Mouse (Mus musculus): ENCODE data around the gene Zcchc4.

Gene Zcchc4

GRCm38 (mm10) chr5:52799274-52799985, 24.2 kb downstream of the Zcchc4 start:
- no peak for DNase-seq

DNA sequence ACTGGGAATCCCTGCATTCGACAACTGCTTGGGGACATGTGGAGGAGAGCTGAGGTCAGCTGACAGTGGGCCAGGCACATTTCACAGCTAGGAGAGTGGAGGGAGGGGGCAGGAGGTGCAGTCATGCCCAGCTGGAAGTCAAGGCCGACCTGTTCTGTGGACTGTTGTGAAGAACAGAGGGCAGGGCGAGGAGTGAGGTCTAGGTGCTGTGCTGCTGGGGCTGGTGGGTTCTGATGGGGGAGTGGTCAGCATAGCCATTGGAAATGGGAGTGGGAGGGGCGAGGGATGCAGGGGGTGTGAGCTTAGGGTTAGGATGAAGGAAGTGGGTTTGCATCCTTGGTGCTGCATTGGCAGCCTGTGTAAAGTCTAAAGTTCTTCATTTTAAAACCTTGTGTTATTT, 30.6 kb downstream of the Zcchc4 start:
- DNase-seq, result no peak

DNA sequence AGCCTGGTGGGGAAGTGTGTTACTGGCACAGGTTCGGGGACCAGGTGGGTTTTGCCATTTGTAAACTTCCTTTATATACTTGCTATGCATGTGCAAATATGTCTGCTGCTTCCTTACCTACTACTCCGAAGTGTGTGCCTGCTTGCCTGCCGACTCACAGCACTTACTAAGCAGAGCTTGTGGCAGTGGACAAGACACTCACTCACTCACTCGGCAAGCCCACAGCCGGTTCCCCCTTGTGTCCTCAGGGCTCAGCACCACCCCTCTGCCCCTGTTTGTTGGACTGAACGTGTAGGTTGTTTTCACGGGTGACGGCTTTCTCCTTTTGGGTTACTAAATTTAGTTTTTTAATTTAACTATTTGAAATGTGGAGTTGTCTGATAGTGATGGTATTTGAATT, 31.1 kb downstream of the Zcchc4 start:
- no peak for DNase-seq

- DNase-seq, result no peak
Measured at GRCm38 (mm10) chr5:52807030-52807429, 31.8 kb downstream of the Zcchc4 start.

- no peak for DNase-seq
Measured at GRCm38 (mm10) chr5:52810446-52810845, 35.2 kb downstream of the Zcchc4 start.

DNA sequence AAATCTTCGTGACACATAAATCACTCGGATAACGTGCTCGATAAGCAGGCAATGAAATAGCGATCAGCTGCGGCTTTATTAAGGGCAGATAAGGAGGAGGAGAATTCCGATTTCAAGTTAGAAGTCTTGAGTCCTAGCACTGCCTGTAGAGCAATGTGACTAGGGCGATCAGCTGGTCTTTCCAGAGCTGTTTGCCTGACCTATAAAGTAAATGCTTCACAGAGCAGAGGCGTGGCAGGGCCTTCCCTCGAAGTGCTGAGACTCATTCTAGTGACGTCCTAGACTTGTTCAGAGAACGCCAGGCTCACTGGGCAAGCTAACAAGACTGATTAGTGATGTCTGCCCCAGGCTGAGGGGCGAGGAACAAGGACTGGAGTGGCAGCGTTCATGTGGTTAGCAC, 35.8 kb downstream of the Zcchc4 start:
- DNase-seq, result no peak

- no peak for DNase-seq
Measured at GRCm38 (mm10) chr5:52812456-52812855, 37.2 kb downstream of the Zcchc4 start.

DNA sequence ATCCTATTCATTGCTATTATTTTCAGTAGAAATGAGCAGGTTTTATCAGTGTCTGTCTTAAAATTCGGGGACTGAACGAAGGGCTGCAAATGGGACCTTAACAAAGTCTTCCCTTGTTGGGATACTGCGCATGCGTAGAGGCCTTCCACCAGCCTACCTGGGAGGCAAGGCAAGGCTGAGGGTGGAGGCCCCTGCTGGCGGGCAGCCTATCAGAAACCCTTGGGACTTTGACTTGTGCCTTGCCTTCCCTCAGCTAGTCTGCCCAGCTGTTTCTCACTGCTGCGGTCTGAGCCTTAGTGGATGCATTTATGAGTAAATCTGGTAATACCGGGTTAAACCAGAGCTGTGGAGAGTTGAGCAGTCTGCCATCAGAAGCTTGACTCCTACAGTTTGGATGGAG, 38.1 kb downstream of the Zcchc4 start:
- no peak for DNase-seq

DNA sequence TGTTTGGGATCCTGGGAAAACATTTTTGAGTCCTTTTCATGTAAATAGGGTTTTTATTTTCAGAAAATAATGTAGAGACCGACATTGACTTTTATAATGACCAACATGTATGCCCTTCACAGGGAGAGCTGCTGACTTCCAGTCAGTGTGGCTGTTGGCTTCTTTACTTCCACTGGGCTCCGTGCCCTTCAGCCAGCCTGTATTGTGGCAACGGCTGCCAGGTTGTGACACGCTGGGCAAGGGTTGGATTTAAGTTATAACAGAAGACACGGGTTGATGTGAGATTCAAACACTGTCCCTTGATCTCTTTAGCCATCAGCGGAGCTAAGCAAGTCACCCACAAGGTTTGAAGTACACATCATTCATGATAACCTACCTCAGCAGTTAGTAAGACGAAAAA, 43.5 kb downstream of the Zcchc4 start:
- DNase-seq, result no peak

DNA sequence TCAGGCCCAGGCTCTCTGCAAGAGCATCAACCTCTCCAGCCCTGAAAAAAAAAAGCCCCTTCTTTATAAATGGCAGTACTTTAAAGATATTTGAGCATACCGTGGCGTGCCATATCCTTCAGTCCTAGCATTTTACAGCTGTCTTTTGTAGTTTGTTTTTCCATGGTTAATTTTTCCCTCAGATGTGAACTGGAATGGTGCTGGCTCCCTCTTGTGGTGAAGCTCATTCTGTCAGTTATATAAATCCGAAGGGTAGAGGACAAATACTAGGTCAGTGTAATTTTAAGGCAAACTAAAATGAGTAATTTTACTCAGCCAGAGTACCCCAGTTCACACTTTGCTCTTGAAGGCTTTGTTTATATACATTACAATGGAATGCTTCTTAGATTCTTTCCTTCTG, 46.5 kb downstream of the Zcchc4 start:
- DNase-seq, result peak; percentile 29

- DNase-seq, result no peak
Measured at GRCm38 (mm10) chr5:52827923-52828322, 52.7 kb downstream of the Zcchc4 start.

DNA sequence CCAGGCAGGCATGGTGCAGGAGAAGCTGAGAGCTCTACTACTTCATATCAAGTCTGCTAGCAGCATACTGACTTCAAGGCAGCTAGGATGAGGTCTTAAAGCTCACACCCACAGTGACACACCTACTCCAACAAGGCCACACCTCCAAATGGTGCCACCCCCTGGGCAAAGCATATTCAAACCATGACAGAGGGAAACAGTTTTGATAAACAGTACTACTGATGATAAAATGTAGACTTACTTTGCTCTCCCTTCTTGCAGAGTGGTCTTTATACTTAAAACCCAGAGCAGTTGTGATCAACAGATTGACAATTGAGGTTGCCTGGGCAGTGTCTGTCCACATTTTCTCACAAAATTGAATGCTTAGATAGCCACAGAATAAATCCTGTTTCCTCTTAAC, 57.8 kb downstream of the Zcchc4 start:
- DNase-seq, result peak; percentile 39

GRCm38 (mm10) chr5:52833761-52834274, 58.6 kb downstream of the Zcchc4 start, which contains the start of gene Anapc4:
Gene Anapc4, plus strand, starts transcription at chr5:52834012.
- peak; percentile 100 for DNase-seq

- no peak for DNase-seq
Measured at GRCm38 (mm10) chr5:52834386-52834785, 59.2 kb downstream of the Zcchc4 start.

DNA sequence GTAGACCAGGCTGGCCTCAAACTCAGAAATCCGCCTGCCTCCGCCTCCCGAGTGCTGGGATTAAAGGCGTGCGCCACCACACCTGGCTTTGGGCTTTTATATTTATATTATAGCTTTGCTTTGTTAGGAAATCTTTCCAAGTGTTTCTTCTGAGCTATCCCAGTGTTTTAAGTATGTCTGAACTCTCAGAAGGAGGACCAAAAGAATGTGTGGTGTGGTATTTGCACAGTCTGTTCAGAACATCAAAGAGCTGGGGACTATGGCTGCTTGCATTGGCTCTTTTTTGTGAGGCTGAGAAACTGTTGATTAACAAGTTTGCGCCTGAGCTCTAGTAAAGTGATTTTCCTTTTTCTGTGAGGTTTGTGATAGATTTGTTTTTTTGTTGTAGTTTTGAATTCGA, 69.1 kb downstream of the Zcchc4 start:
- DNase-seq, result no peak

DNA sequence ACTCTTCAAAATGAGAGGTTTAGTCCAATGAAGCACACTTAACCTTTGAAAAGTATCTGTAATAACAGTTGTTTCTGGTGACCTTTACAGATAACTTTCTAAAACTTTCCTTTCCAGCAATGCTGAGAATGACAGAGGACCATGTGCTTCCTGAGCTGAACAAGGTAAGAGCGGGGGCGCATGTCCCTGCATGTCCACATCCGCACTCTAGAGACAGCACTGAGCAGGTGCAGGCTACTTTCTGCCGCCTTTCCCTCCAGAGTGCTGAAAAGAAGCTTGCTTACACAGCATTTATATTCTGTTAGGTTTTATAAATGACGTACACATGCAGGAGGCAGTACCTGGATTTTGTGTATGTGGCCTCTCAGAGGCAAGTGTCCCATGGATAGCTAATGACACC, 80.5 kb downstream of the Zcchc4 start:
- DNase-seq, result no peak

DNA sequence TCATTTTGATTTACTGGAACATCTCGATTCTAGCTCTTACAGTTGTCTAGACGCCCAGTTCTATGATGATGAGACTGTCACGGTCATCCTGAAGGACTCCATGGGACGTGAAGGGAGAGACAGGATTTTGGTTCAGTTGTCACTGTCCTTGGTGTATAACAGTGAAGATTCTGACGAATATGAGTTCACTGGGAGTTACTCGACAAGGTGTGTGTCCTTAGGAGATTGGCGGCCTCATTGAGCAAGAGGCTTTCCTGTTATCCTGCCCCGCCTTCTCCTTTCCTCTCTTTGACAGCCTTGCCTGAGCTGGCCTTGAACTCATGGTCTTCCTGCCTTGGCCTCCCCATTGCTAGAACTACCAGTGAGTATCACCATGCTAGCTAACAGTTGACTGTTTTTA, 89.2 kb downstream of the Zcchc4 start:
- no peak for DNase-seq

DNA sequence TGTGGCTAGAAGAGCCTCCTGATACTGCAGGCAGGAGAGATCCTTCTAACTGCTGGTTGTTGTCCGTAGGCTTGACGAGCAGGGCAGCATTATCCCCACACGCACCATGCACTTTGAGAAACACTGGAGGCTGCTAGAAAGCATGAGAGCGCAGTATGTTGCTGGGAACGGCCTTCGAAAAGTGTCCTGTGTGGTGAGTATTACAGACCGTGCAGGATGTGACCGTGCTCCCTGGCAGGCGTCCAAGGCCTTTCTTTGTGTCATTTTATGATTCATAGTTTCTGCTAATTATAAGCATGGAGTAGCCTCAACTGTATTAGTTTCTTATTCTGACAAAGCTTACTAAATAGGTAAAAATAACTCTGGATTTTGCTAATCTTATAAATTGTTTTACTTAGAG, 90.6 kb downstream of the Zcchc4 start:
- DNase-seq, result no peak

DNA sequence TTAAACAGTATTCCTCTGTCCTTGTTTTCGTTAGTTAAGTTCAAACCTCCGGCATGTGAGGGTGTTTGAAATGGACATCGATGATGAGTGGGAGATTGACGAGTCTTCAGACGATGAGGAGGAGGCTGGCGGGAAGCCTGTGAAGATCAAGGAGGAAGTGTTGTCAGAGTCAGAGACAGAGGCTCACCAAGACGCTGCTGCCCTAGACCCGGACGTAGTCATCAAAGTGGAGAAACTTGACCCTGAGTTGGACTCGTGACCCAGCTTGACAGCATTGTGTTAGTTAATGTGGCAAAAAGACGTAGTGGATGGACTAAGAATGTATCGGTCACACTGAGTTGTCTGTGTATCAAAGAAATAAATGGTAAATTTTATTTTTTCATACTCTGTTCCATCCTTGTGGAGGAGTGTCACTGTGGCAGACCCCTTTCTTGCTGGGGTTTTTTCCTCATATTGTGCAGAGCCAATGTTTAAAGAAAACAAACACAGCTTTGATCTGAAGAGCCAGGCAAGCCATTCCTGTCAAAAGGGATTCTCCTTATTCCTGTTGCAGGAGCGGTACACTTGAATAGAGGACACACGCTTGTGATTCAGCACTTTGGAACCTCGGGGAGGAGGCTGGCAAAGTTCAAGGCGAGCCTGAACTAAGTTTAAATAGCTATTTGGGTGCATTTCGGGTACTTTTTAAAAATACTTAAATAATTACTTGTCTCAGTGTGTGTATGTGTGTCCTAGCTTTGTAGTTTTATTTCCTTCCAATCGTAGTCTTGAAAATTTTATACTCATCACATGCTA, 91.3 kb downstream of the Zcchc4 start:
- DNase-seq, result no peak

DNA sequence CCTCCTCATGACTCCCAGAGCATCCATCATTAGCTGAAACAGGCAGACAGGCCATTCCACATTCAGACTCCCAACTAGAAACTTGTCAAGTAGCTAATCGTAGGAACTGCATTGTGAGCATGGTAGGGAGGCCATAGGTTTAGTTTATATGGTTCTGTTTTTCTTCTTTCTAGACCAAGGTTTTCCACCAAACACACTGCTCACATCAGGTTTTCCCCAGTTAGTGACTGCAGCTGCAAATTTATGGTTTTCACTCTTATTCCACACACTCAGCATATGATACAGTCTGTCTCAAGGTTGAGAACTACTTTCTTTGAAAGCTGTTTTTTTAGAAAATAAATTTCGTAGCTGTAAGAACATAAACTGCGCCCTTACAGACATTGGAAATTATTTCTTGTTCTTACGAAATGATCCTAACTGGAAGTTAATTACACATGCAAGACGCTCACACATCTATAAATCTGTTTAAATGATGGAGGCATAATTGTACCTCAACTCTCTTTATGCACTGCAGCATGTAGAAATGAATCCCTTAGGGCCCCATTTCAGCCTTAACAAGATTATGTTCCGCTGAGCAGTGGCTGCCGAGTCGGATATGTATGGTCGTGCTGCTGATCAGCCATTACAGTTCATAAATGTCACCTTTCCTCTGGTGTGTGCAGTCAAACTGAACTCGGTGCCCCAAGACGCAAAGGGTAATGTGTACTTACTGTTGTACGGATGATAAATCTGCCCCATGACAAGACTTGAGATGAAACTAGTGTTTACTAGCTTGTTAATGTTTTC, 93.9 kb downstream of the Zcchc4 start:
- no peak for DNase-seq

DNA sequence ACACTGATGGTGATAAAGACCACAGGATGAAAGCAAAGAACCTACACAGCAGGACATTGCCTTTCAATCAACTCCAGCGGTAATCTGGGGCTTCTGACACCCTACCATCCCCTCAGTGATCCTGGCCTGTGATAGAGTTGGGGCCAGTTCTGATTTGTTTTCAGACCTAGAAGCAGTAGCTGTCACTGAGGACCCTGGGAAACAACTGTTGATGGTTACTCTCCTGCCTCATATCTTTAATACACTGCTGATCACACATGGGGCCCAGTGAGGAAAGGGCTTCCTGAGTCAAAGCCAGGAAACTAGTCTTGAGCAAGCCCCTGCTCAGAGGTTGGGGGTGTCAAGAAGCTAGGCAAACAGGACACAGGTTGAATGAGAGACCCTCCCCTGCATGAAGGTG, 96.3 kb downstream of the Zcchc4 start:
- DNase-seq, result no peak

GRCm38 (mm10) chr5:52871986-52872385, 96.8 kb downstream of the Zcchc4 start:
- peak; percentile 52 for DNase-seq

Data from thymus, postnatal 4 days (tissue).